Mouse (Mus musculus) myocyte (in vitro differentiated cells): ENCODE data around the gene Golga1. TPM values are rescaled to one million over a fixed set of nuclear protein-coding genes. Genes with fewer than 3 reads are reported as not detected.

Experiments
- H3K27me3 ChIP-seq: one replicate; pipeline ENCODE4 v1.6.1; 2011; ENCODE audit not compliant: control insufficient read depth, insufficient read depth, insufficient read length
- H3K36me3 ChIP-seq: one replicate; pipeline ENCODE4 v1.6.1; 2011; ENCODE audit not compliant: control insufficient read depth, insufficient read depth
- H3K4me2 ChIP-seq: one replicate; pipeline ENCODE4 v1.6.1; 2011; ENCODE audit warnings: low read depth, control low read depth
- H3K4me3 ChIP-seq: one replicate; pipeline ENCODE4 v1.5.1; 2011; ENCODE audit warnings: mild to moderate bottlenecking, control low read depth, moderate library complexity
- H3K79me2 ChIP-seq: one replicate; pipeline ENCODE4 v1.6.1; 2011; ENCODE audit not compliant: control insufficient read depth, insufficient read depth
- H3ac ChIP-seq: one replicate; pipeline ENCODE4 v1.6.1; 2011; ENCODE audit not compliant: control insufficient read depth, insufficient read length
- CEBPB ChIP-seq: IDR thresholded peaks from 2 replicates; pipeline ENCODE4 v1.6.1; 2011; ENCODE audit warnings: mild to moderate bottlenecking, moderate library complexity; ENCODE audit not compliant: poor library complexity, insufficient read depth, severe bottlenecking
- E2F4 ChIP-seq: IDR thresholded peaks from one replicate; pipeline ENCODE4 v1.6.1; 2011; ENCODE audit warnings: mild to moderate bottlenecking, control low read depth, moderate library complexity; ENCODE audit not compliant: insufficient read depth
- MAX ChIP-seq: IDR thresholded peaks from one replicate; pipeline ENCODE4 v1.6.1; 2011; ENCODE audit warnings: low read depth, mild to moderate bottlenecking, control low read depth
- MYOD1 ChIP-seq, 3 experiments: IDR thresholded peaks; one replicate each; pipeline ENCODE4 v1.6.1; 2011; ENCODE audit warnings: control low read depth in 2 of 3, low read depth in 2 of 3, mild to moderate bottlenecking in 2 of 3, moderate library complexity in 1 of 3; ENCODE audit not compliant: insufficient read length in 2 of 3, control insufficient read depth in 1 of 3
- MYOG ChIP-seq, 3 experiments: IDR thresholded peaks; one replicate each; pipeline ENCODE4 v1.6.1; 2011; ENCODE audit warnings: control low read depth in 2 of 3, low read depth in 2 of 3, mild to moderate bottlenecking in 2 of 3; ENCODE audit not compliant: insufficient read length in 2 of 3, control insufficient read depth in 1 of 3, insufficient read depth in 1 of 3
- POLR2A ChIP-seq: IDR thresholded peaks from one replicate; pipeline ENCODE4 v1.6.1; 2011; ENCODE audit warnings: low read depth, mild to moderate bottlenecking, control low read depth, moderate library complexity; ENCODE audit not compliant: insufficient read length
- POLR2AphosphoS2 ChIP-seq: IDR thresholded peaks from one replicate; pipeline ENCODE4 v1.6.1; 2011; ENCODE audit warnings: low read depth, control low read depth; ENCODE audit not compliant: insufficient read length
- REST ChIP-seq: IDR thresholded peaks from one replicate; pipeline ENCODE4 v1.6.1; 2011; ENCODE audit warnings: mild to moderate bottlenecking, control low read depth, moderate library complexity; ENCODE audit not compliant: insufficient read depth, insufficient read length
- SRF ChIP-seq: IDR thresholded peaks from one replicate; pipeline ENCODE4 v1.6.1; 2011; ENCODE audit warnings: low read depth; ENCODE audit not compliant: control insufficient read depth, insufficient read length
- TCF12 ChIP-seq: IDR thresholded peaks from one replicate; pipeline ENCODE4 v1.6.1; 2011; ENCODE audit warnings: mild to moderate bottlenecking, control low read depth; ENCODE audit not compliant: poor library complexity, insufficient read depth, severe bottlenecking
- TCF3 ChIP-seq: IDR thresholded peaks from one replicate; pipeline ENCODE4 v1.6.1; 2011; ENCODE audit warnings: low read depth, control low read depth; ENCODE audit not compliant: insufficient read length
- USF1 ChIP-seq: IDR thresholded peaks from one replicate; pipeline ENCODE4 v1.6.1; 2011; ENCODE audit warnings: low read depth, mild to moderate bottlenecking, control low read depth, moderate library complexity
- polyA plus RNA-seq: library from polyadenylated mRNA; unstranded; fragments of >200 nt; fragmentation: generic; extraction: Trizol; gene quantifications from one replicate; pipeline ENCODE4 v1.2.1, GENCODE M21; 2012; ENCODE audit warnings: missing spikeins

Golga1 gene
- polyA plus RNA-seq, 1 experiment, result 5.6 TPM

GRCm38 (mm10) chr2:39006149-39006730 lies 59.1 kb downstream of the Golga1 start:
- Histone ChIP-seq H3K4me3 (peak overlapping the region; percentile 85), H3K79me2 (peaks cover 84% of the 10 kb centered on the region), H3K4me2 (peak overlapping the region; percentile 75), H3K27me3 (no peaks in the 10 kb centered on the region), H3K36me3 (peaks cover 23% of the 10 kb centered on the region), H3ac (no peak overlapping the region)
- TF ChIP-seq TCF12 (no peak), REST (no peak), MYOD1 (IDR thresholded peaks at IDR 0.05; ENCODE audit: control insufficient read depth in 1 of 3, insufficient read length in 2 of 3, low read depth in 2 of 3) (no peak), POLR2A (no peak), MYOG (IDR thresholded peaks at IDR 0.05; ENCODE audit: control insufficient read depth in 1 of 3, insufficient read depth in 1 of 3, insufficient read length in 2 of 3, low read depth in 2 of 3) (no peak), USF1 (no peak), SRF (no peak), POLR2AphosphoS2 (no peak), TCF3 (no peak), E2F4 (no peak), MAX (no peak)

GRCm38 (mm10) chr2:39005574-39006079 lies 59.7 kb downstream of the Golga1 start, which contains the start of gene Rpl35:
Gene Rpl35, minus strand, starts transcription at chr2:39005624.
- Histone ChIP-seq H3K4me3 (peak within 1 kb of the TSS; percentile 85), H3K79me2 (peaks cover 78% of the 10 kb centered on the region), H3ac (peak within 1 kb of the TSS; percentile 75), H3K27me3 (no peaks in the 10 kb centered on the region), H3K4me2 (peak within 1 kb of the TSS; percentile 89), H3K36me3 (peaks cover 29% of the 10 kb centered on the region)
- TF ChIP-seq POLR2AphosphoS2, result no peak
- no peak for TF ChIP-seq MAX
- no peak for TF ChIP-seq SRF
- TF ChIP-seq MYOD1 (IDR thresholded peaks at IDR 0.05; ENCODE audit: control insufficient read depth in 1 of 3, insufficient read length in 2 of 3, low read depth in 2 of 3), result no peak

GRCm38 (mm10) chr2:39004880-39005435 lies 60.4 kb downstream of the Golga1 start, which contains the start of gene Arpc5l:
Gene Arpc5l, plus strand, starts transcription at chr2:39005348.
- TF ChIP-seq TCF12, result no peak
- TF ChIP-seq MAX, result peak; percentile 2
- TF ChIP-seq SRF, result no peak
- TF ChIP-seq MYOD1 (IDR thresholded peaks at IDR 0.05; ENCODE audit: control insufficient read depth in 1 of 3, insufficient read length in 2 of 3, low read depth in 2 of 3), result no peak
- peak in 1 of 3 experiments; percentile 10 for TF ChIP-seq MYOG (IDR thresholded peaks at IDR 0.05; ENCODE audit: control insufficient read depth in 1 of 3, insufficient read depth in 1 of 3, insufficient read length in 2 of 3, low read depth in 2 of 3)
- peak; percentile 87 for TF ChIP-seq POLR2AphosphoS2
- TF ChIP-seq POLR2A, result peak; percentile 91
- peak within 1 kb of the TSS; percentile 75 for H3ac ChIP-seq

GRCm38 (mm10) chr2:39004372-39004771 lies 61.0 kb downstream of the Golga1 start:
- no peaks in the 10 kb centered on the region for H3K27me3 ChIP-seq
- peak overlapping the region; percentile 89 for H3K4me2 ChIP-seq
- H3ac ChIP-seq, result peak overlapping the region; percentile 75
- H3K4me3 ChIP-seq, result peak overlapping the region; percentile 85
- H3K36me3 ChIP-seq, result peaks cover 37% of the 10 kb centered on the region
- TF ChIP-seq MYOD1 (IDR thresholded peaks at IDR 0.05; ENCODE audit: control insufficient read depth in 1 of 3, insufficient read length in 2 of 3, low read depth in 2 of 3), result peak in 2 of 3 experiments; percentile 70 to 71
- no peak for TF ChIP-seq TCF12
- no peak for TF ChIP-seq USF1
- TF ChIP-seq POLR2AphosphoS2, result peak; percentile 32
- TF ChIP-seq E2F4, result peak; percentile 72
- TF ChIP-seq MYOG (IDR thresholded peaks at IDR 0.05; ENCODE audit: control insufficient read depth in 1 of 3, insufficient read depth in 1 of 3, insufficient read length in 2 of 3, low read depth in 2 of 3), result peak; percentile 20 to 75 (median 33)
- H3K79me2 ChIP-seq, result peaks cover 65% of the 10 kb centered on the region

More at GRCm38 (mm10) chr2:39004880-39005435, 60.4 kb downstream of the Golga1 start, which contains the start of gene Arpc5l:
- peaks cover 36% of the 10 kb centered on the region for H3K36me3 ChIP-seq
- H3K4me2 ChIP-seq, result peak within 1 kb of the TSS; percentile 89
- H3K79me2 ChIP-seq, result peaks cover 71% of the 10 kb centered on the region
- H3K4me3 ChIP-seq, result peak within 1 kb of the TSS; percentile 85
- H3K27me3 ChIP-seq, result no peaks in the 10 kb centered on the region

- no peak for TF ChIP-seq REST
- TF ChIP-seq POLR2AphosphoS2, result no peak
- TF ChIP-seq TCF12, result no peak
- TF ChIP-seq MYOG (IDR thresholded peaks at IDR 0.05; ENCODE audit: control insufficient read depth in 1 of 3, insufficient read depth in 1 of 3, insufficient read length in 2 of 3, low read depth in 2 of 3), result no peak
- TF ChIP-seq MYOD1 (IDR thresholded peaks at IDR 0.05; ENCODE audit: control insufficient read depth in 1 of 3, insufficient read length in 2 of 3, low read depth in 2 of 3), result peak in 2 of 3 experiments; percentile 36 to 56
- peak; percentile 33 for TF ChIP-seq POLR2A
- TF ChIP-seq E2F4, result no peak
- no peak for TF ChIP-seq CEBPB
- TF ChIP-seq MAX, result no peak
- TF ChIP-seq USF1, result no peak
- no peak for TF ChIP-seq TCF3
- no peak for TF ChIP-seq SRF
- peak overlapping the region; percentile 75 for H3ac ChIP-seq
- peaks cover 57% of the 10 kb centered on the region for H3K79me2 ChIP-seq
- H3K4me2 ChIP-seq, result peak overlapping the region; percentile 89
- peak overlapping the region; percentile 85 for H3K4me3 ChIP-seq
- peaks cover 37% of the 10 kb centered on the region for H3K36me3 ChIP-seq
- no peaks in the 10 kb centered on the region for H3K27me3 ChIP-seq
Measured at GRCm38 (mm10) chr2:39003512-39003911, 61.8 kb downstream of the Golga1 start.
